Mouse (Mus musculus) stomach, postnatal 0 days (tissue): ENCODE data around the gene Snx29.

Experiments
- CTCF ChIP-seq: IDR thresholded peaks from 2 replicates; pipeline ENCODE4 v1.5.1; 2016; ENCODE audit warnings: antibody characterized with exemption, low read depth, mild to moderate bottlenecking, moderate library complexity
- EP300 ChIP-seq: optimal IDR thresholded peaks from 2 replicates; pipeline ENCODE3; 2016; ENCODE audit warnings: antibody characterized with exemption

DNA sequence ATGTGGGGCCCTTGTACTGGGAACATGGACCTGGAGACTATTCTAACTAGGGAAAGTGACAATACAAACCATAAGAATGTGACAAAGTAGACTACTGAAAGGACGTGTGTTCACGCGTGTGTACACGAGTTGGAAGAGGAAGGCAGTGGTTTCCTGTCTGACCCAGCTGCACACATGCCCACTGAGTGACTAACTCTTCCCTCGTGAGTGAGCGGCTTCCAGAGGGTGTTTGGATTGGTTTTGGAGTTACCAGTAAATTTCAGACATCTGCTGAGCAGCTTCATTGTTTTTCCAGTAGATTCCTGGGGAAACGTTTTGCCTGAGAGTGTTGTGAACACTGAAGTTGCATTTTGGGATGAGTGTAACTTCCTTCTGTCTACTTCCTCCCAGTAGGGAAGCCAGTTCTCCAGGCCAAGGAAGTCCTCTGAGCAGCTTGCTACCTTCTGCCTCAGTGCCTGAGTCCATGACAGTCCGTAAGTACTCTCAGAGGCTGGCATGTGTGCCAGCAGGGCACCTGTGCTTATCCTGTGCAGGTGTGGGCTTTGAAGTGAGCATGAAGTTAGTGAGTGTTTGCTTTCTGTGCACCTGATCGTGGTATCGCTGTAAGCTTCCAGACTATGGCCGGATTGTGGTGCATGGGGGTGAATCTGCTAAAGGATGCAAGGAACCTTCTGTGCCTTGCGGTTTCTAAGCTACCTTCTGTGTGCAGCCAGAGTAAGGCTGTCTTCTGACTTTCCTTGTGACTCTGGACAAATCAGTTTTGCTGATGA, 97.8 kb downstream of the Snx29 start:
- TF ChIP-seq EP300 (no peak), CTCF (no peak)
